Mouse (Mus musculus) ZHBTc4 (cell line): ENCODE measurements around the gene Ror2.

Experiments used
- DNase-seq: peaks from one replicate; pipeline ENCODE4 v3.0.0-alpha.2; 2011; ENCODE audit warnings: low read depth, low spot score

Ror2 gene

GRCm38 (mm10) chr13:53130032-53130431 lies 155.9 kb downstream of the Ror2 start:
- peak; percentile 87 for DNase-seq

GRCm38 (mm10) chr13:53125627-53126026 lies 160.3 kb downstream of the Ror2 start:
- DNase-seq, result peak; percentile 75

GRCm38 (mm10) chr13:53122085-53122484 lies 163.8 kb downstream of the Ror2 start:
- no peak for DNase-seq

- peak; percentile 80 for DNase-seq
These were observed 165.0 kb downstream of the Ror2 start for GRCm38 (mm10) chr13:53120906-53121305.

GRCm38 (mm10) chr13:53119586-53120426 lies 166.1 kb downstream of the Ror2 start:
- DNase-seq, result peak; percentile 91

GRCm38 (mm10) chr13:53118398-53118797 lies 167.5 kb downstream of the Ror2 start:
- DNase-seq, result no peak

GRCm38 (mm10) chr13:53117921-53118320 lies 168.0 kb downstream of the Ror2 start:
- no peak for DNase-seq

- no peak for DNase-seq
These were observed 175.7 kb downstream of the Ror2 start for GRCm38 (mm10) chr13:53110249-53110578.

- DNase-seq, result peak; percentile 99
These were observed 176.2 kb downstream of the Ror2 start for GRCm38 (mm10) chr13:53109560-53110248.

GRCm38 (mm10) chr13:53106676-53107075 lies 179.2 kb downstream of the Ror2 start:
- no peak for DNase-seq

- peak; percentile 47 for DNase-seq
These were observed 185.9 kb downstream of the Ror2 start for GRCm38 (mm10) chr13:53099771-53100682.

GRCm38 (mm10) chr13:53096615-53097014 lies 189.3 kb downstream of the Ror2 start:
- peak; percentile 58 for DNase-seq

- peak; percentile 59 for DNase-seq
These were observed 190.7 kb downstream of the Ror2 start for GRCm38 (mm10) chr13:53095222-53095621.

GRCm38 (mm10) chr13:53094658-53095057 lies 191.3 kb downstream of the Ror2 start:
- DNase-seq, result no peak

- no peak for DNase-seq
These were observed 192.5 kb downstream of the Ror2 start for GRCm38 (mm10) chr13:53093407-53093806.

GRCm38 (mm10) chr13:53086552-53087282 lies 199.2 kb downstream of the Ror2 start:
- DNase-seq, result no peak

GRCm38 (mm10) chr13:53081846-53082245 lies 204.1 kb downstream of the Ror2 start:
- DNase-seq, result no peak

- DNase-seq, result no peak
These were observed 208.1 kb downstream of the Ror2 start for GRCm38 (mm10) chr13:53077732-53078345.

GRCm38 (mm10) chr13:53075006-53075405 lies 210.9 kb downstream of the Ror2 start:
- DNase-seq, result no peak

GRCm38 (mm10) chr13:53069076-53069690 lies 216.7 kb downstream of the Ror2 start:
- DNase-seq, result peak; percentile 16
